Mouse (Mus musculus) embryo, embryonic 9.5 days (tissue): ENCODE results near the gene Ulk3.

Experiments
- DNase-seq: peaks from one replicate; pipeline ENCODE4 v3.0.0-alpha.2; 2017; ENCODE audit errors: extremely low spot score

The Ulk3 gene

GRCm38 (mm10) chr9:57568500-57568899, 20.8 kb upstream of the Ulk3 start:
- no peak for DNase-seq

- DNase-seq = no peak
These were observed 14.9 kb upstream of the Ulk3 start for GRCm38 (mm10) chr9:57574397-57574796.

- no peak for DNase-seq
These were observed 13.7 kb upstream of the Ulk3 start for GRCm38 (mm10) chr9:57575577-57575976.

GRCm38 (mm10) chr9:57577144-57577849, 12.0 kb upstream of the Ulk3 start:
- no peak for DNase-seq

GRCm38 (mm10) chr9:57584991-57585390, 4.3 kb upstream of the Ulk3 start:
- DNase-seq = no peak

GRCm38 (mm10) chr9:57590726-57591125, 1.5 kb downstream of the Ulk3 start:
- DNase-seq = no peak

- peak; percentile 34 for DNase-seq
These were observed 4.4 kb downstream of the Ulk3 start for GRCm38 (mm10) chr9:57593454-57594173.

- DNase-seq = no peak
These were observed 4.9 kb downstream of the Ulk3 start for GRCm38 (mm10) chr9:57594174-57594509.

GRCm38 (mm10) chr9:57597265-57597664, 8.0 kb downstream of the Ulk3 start:
- no peak for DNase-seq

GRCm38 (mm10) chr9:57597929-57598382, 8.7 kb downstream of the Ulk3 start:
- no peak for DNase-seq

- peak; percentile 39 for DNase-seq
These were observed 9.8 kb downstream of the Ulk3 start for GRCm38 (mm10) chr9:57598851-57599563.

GRCm38 (mm10) chr9:57600620-57601352, 11.5 kb downstream of the Ulk3 start:
- DNase-seq = peak; percentile 65

GRCm38 (mm10) chr9:57601353-57601706, 12.1 kb downstream of the Ulk3 start:
- DNase-seq = no peak

- DNase-seq = no peak
These were observed 12.8 kb downstream of the Ulk3 start for GRCm38 (mm10) chr9:57602098-57602497.

- no peak for DNase-seq
These were observed 15.6 kb downstream of the Ulk3 start for GRCm38 (mm10) chr9:57604875-57605274.

- no peak for DNase-seq
These were observed 16.3 kb downstream of the Ulk3 start for GRCm38 (mm10) chr9:57605503-57605902.

- peak; percentile 72 for DNase-seq
These were observed 17.0 kb downstream of the Ulk3 start, which contains the start of gene Cplx3 for GRCm38 (mm10) chr9:57606139-57606851. TSS of gene Cplx3 (minus strand) at chr9:57606281.

GRCm38 (mm10) chr9:57609803-57610202, 20.6 kb downstream of the Ulk3 start:
- no peak for DNase-seq

- DNase-seq = no peak
These were observed 21.1 kb downstream of the Ulk3 start for GRCm38 (mm10) chr9:57610359-57610826.

- DNase-seq = no peak
These were observed 23.3 kb downstream of the Ulk3 start for GRCm38 (mm10) chr9:57612587-57612986.

GRCm38 (mm10) chr9:57613975-57614374, 24.7 kb downstream of the Ulk3 start:
- DNase-seq = no peak
